Mouse (Mus musculus): Measurements from ENCODE around the gene Ces2b. TPM values are rescaled to one million over a fixed set of nuclear protein-coding genes. Genes with fewer than 3 reads are reported as not detected.

Ces2b gene
- polyA plus RNA-seq, 2 experiments, result 0.10 to 0.23 TPM

Other genes starting within 250 kb of the Ces2b start
- gene Pdp2, start 240.1 kb upstream of the Ces2b start, polyA plus RNA-seq (2012; rRNA removed), result 1.4 and 1.5 TPM in 2 replicates
- gene Pdp2, start 240.1 kb upstream of the Ces2b start, polyA plus RNA-seq (2014; fragmentation: Nextera tagmentation; extraction: Ambion mirVana), result 2.4 and 2.6 TPM in 2 replicates
- 0.01 and 0.02 TPM in 2 replicates for gene Cdh16, start 207.2 kb upstream of the Ces2b start, polyA plus RNA-seq (2012; rRNA removed)
- not detected in 2 replicates for gene Cdh16, start 207.2 kb upstream of the Ces2b start, polyA plus RNA-seq (2014; fragmentation: Nextera tagmentation; extraction: Ambion mirVana)
- 0.21 and 0.25 TPM in 2 replicates for gene Rrad, start 200.2 kb upstream of the Ces2b start, polyA plus RNA-seq (2012; rRNA removed)
- gene Rrad, start 200.2 kb upstream of the Ces2b start, polyA plus RNA-seq (2014; fragmentation: Nextera tagmentation; extraction: Ambion mirVana), result 0.10 and 0.54 TPM in 2 replicates
- 33.2 and 38.5 TPM in 2 replicates for gene Ciao2b, start 189.6 kb upstream of the Ces2b start, polyA plus RNA-seq (2012; rRNA removed)
- 49.6 and 50.3 TPM in 2 replicates for gene Ciao2b, start 189.6 kb upstream of the Ces2b start, polyA plus RNA-seq (2014; fragmentation: Nextera tagmentation; extraction: Ambion mirVana)
- 10.6 and 11.3 TPM in 2 replicates for gene Ces2a, start 97.6 kb upstream of the Ces2b start, polyA plus RNA-seq (2012; rRNA removed)
- 9.9 and 12.1 TPM in 2 replicates for gene Ces2a, start 97.6 kb upstream of the Ces2b start, polyA plus RNA-seq (2014; fragmentation: Nextera tagmentation; extraction: Ambion mirVana)
- 0.11 and 0.18 TPM in 2 replicates for gene Ces2c, start 15.5 kb downstream of the Ces2b start, polyA plus RNA-seq (2012; rRNA removed)
- gene Ces2c, start 15.5 kb downstream of the Ces2b start, polyA plus RNA-seq (2014; fragmentation: Nextera tagmentation; extraction: Ambion mirVana), result 0.06 TPM in 1 of 2 replicates, not detected in the other
- 1.5 and 2.1 TPM in 2 replicates for gene Ces2e, start 94.7 kb downstream of the Ces2b start, polyA plus RNA-seq (2012; rRNA removed)
- 1.6 and 2.2 TPM in 2 replicates for gene Ces2e, start 94.7 kb downstream of the Ces2b start, polyA plus RNA-seq (2014; fragmentation: Nextera tagmentation; extraction: Ambion mirVana)
- not detected in 2 replicates for gene Ces2f, start 115.8 kb downstream of the Ces2b start, polyA plus RNA-seq (2012; rRNA removed)
- not detected in 2 replicates for gene Ces2f, start 115.8 kb downstream of the Ces2b start, polyA plus RNA-seq (2014; fragmentation: Nextera tagmentation; extraction: Ambion mirVana)
- gene Ces2g, start 130.1 kb downstream of the Ces2b start, polyA plus RNA-seq (2012; rRNA removed), result 21.3 and 21.5 TPM in 2 replicates
- 19.7 and 21.1 TPM in 2 replicates for gene Ces2g, start 130.1 kb downstream of the Ces2b start, polyA plus RNA-seq (2014; fragmentation: Nextera tagmentation; extraction: Ambion mirVana)
- gene Ces2h, start 169.3 kb downstream of the Ces2b start, polyA plus RNA-seq (2012; rRNA removed), result not detected in 2 replicates
- gene Ces2h, start 169.3 kb downstream of the Ces2b start, polyA plus RNA-seq (2014; fragmentation: Nextera tagmentation; extraction: Ambion mirVana), result not detected in 2 replicates
- 0.18 and 0.22 TPM in 2 replicates for gene Ces3a, start 217.0 kb downstream of the Ces2b start, polyA plus RNA-seq (2012; rRNA removed)
- 0.14 and 0.23 TPM in 2 replicates for gene Ces3a, start 217.0 kb downstream of the Ces2b start, polyA plus RNA-seq (2014; fragmentation: Nextera tagmentation; extraction: Ambion mirVana)

All from liver, embryonic 14.5 days (tissue).